Mouse (Mus musculus) hindbrain, embryonic 14.5 days (tissue): Measurements from ENCODE around the gene Cpxm1. TPM values are rescaled to one million over a fixed set of nuclear protein-coding genes. Genes with fewer than 3 reads are reported as not detected.
A peak's percentile ranks its signal among the peaks of the same experiment; 100 is the strongest.

Experiments
- ATAC-seq: fragments of 200-750 bp; cut with Nextera tagmentation; 2 replicates; pipeline ENCODE4 v1.8.0; 2017; ENCODE audit warnings: moderate number of reproducible peaks, mild to moderate bottlenecking, moderate TSS enrichment, moderate library complexity; ENCODE audit not compliant: low FRiP score
- DNase-seq: peaks from one replicate; pipeline ENCODE4 v3.0.0-alpha.2; 2015; ENCODE audit warnings: low spot score
- H3K27ac ChIP-seq: fragments of 300-500 bp; sonication (generic); 2 replicates; pipeline ENCODE4 v1.5.1; 2014; ENCODE audit warnings: mild to moderate bottlenecking, moderate library complexity
- H3K27me3 ChIP-seq: fragments of 300-500 bp; sonication (generic); 2 replicates; pipeline ENCODE4 v1.6.1; 2014; ENCODE audit warnings: mild to moderate bottlenecking, low read length, mixed read lengths; ENCODE audit not compliant: control insufficient read depth, insufficient read depth
- H3K36me3 ChIP-seq: fragments of 300-500 bp; sonication (generic); replicated peaks from 2 replicates; pipeline ENCODE4 v1.6.1; 2014; ENCODE audit not compliant: control insufficient read depth, insufficient read depth
- H3K4me1 ChIP-seq: fragments of 300-500 bp; sonication (generic); replicated peaks from 2 replicates; pipeline ENCODE4 v1.6.1; 2014; ENCODE audit warnings: antibody characterized with exemption, low read length, mixed read lengths; ENCODE audit not compliant: control insufficient read depth, insufficient read depth
- H3K4me2 ChIP-seq: fragments of 300-500 bp; sonication (generic); replicated peaks from 2 replicates; pipeline ENCODE4 v1.6.1; 2014; ENCODE audit warnings: mild to moderate bottlenecking, moderate library complexity
- H3K4me3 ChIP-seq: fragments of 300-500 bp; sonication (generic); replicated peaks from 2 replicates; pipeline ENCODE4 v1.5.1; 2014; ENCODE audit warnings: mild to moderate bottlenecking, low read length
- H3K9ac ChIP-seq: fragments of 300-500 bp; sonication (generic); 2 replicates; pipeline ENCODE4 v1.6.1; 2014
- H3K9me3 ChIP-seq: fragments of 300-500 bp; sonication (generic); 2 replicates; pipeline ENCODE4 v1.6.1; 2016; ENCODE audit warnings: low read length; ENCODE audit not compliant: control insufficient read depth
- WGBS: fragments of 180-500 bp; shearing (Covaris S2); extraction: QIAGEN DNeasy Blood & Tissue Kit; methylation state at CpG from one replicate; pipeline ENCODE4 v1.1.7; 2014; 5-methylcytosine and 5-hydroxymethylcytosine counted together
- polyA plus RNA-seq: library from polyadenylated mRNA; unstranded; fragments of >200 nt; fragmentation: Nextera tagmentation; extraction: Ambion mirVana; gene quantifications from 2 replicates; pipeline ENCODE4 v1.2.1, GENCODE M21; 2014

Cpxm1 gene
- polyA plus RNA-seq, 1 experiment from 2014 or later: 23.8 TPM

DNA sequence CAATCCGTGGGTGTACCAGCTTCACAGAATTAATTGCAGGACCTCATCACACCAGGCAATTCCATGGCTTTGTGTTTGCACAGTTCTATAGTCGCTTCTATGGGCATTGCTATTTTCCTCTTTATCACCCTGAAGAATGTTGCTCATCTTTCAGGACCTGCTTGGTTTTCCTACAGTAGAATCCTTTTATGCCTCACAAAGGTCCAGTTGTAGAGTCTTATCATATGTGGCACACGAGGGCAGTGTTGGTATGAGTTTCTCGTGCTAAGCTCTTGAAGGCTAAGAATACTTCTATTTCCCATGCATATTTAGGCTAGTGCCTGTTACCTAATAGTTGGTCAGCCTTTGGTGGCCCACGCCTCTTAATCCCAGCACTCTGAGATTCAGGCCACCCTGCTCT lies 27.7 kb upstream of the Cpxm1 start:
- ATAC-seq (no peak), DNase-seq (no peak)
- WGBS: 43% methylated on average over 5 of the region's 5 CpGs
- no peaks in the 10 kb centered on the region for H3K27me3 ChIP-seq
- H3K4me3 ChIP-seq: peak overlapping the region; percentile 72
- H3K4me1 ChIP-seq: peaks cover 21% of the 10 kb centered on the region
- peak overlapping the region; percentile 84 for H3K9ac ChIP-seq
- H3K27ac ChIP-seq: peak overlapping the region; percentile 90; the same call in 1 of the 2 replicates
- H3K36me3 ChIP-seq: 0 out of 2 replicates have a peak, but pooled peaks cover 10% of the 10 kb centered on the region
- peak overlapping the region; percentile 61 for H3K4me2 ChIP-seq
- no peaks in the 10 kb centered on the region for H3K9me3 ChIP-seq

DNA sequence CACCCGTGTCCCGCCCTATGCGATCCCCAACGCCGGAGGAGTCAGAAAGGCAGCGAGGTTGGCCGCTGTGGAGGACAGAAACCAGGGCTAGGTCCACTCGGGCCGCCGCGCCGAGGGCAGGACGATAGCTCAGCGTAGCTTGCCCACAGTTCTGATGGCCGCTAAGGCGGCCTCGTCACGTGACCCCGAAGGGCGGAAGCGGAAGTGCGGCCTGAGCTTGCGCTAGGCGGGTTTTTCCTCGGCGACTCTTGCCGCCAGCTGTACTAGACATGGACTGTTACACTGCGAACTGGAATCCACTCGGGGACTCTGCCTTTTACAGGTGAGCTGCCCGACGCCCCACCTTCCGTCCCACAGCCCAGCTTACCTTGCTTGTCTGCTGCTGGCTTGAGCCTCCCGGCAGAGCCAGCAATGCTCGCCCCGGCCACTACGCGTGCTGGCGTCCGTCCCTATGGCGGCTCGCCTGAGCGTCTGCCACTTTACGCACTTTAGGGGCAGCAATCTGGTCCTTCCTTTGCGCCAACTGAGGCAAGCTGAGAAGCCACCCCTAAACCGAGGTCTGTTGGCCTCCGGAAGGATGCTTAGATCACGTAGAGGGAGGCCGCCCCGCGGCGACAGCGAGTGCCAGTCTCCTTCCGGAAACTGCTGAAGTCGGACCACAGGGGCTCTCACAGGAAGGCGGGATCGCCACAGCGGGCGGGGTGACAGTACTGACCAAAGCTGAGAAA lies 26.9 kb upstream of the Cpxm1 start, which contains the start of the genes Vps16 and Pced1a:
Gene Vps16 (plus strand): TSS at position 214 of the 728 bp plus-strand sequence.
Gene Pced1a (minus strand): TSS at position 576 of the 728 bp plus-strand sequence.
- H3K4me2 ChIP-seq: peak within 1 kb of the TSS; percentile 61
- H3K4me3 ChIP-seq: peak within 1 kb of the TSS; percentile 72
- no peaks in the 10 kb centered on the region for H3K9me3 ChIP-seq
- peak within 1 kb of the TSS; percentile 90 for H3K27ac ChIP-seq
- peaks cover 21% of the 10 kb centered on the region for H3K4me1 ChIP-seq
- WGBS: under 1% methylated on average over 58 of the region's 58 CpGs
- no peaks in the 10 kb centered on the region for H3K27me3 ChIP-seq
- H3K36me3 ChIP-seq: peaks cover 10% of the 10 kb centered on the region; the same call in 1 of the 2 replicates
- ATAC-seq (peak; percentile 95), DNase-seq (peak; percentile 92)
- peak within 1 kb of the TSS; percentile 84 for H3K9ac ChIP-seq

DNA sequence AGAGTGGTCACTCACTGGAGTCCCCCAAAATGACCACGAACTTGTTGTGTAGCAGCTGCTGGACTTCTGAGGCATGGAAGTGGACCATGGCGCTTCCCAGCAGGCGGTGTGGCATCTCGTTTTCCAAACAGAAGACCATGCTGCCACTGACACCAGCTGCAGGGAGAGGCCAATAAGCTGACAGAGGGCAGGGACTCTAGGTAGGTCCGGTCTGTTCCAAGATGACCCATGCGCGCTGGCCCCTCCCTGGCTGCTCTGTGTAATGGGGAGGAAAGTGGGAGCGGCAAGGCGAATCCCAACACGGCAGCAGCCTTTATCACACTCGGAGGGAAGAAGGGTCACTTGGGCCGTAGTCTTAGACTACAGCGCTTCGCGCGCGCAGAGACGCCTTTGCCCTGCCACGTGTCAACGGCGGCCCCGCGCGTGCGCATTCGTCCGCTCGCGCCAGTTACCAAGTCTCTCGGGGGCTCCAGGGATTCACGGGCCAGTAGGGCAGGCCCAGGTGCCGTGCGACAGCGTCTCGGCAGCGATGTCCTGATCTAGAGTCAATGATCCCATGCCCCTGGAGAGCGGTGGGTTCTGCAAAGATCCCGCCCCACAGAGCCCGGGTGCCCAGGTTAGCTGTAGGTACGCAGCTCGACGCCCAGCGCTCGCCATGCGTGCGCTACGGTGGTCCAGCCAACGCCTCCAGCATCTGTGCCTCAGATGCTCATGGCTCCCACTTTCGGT lies 26.2 kb upstream of the Cpxm1 start:
- Histone ChIP-seq H3K9me3 (no peaks in the 10 kb centered on the region), H3K27me3 (no peaks in the 10 kb centered on the region), H3K4me2 (peak overlapping the region; percentile 61), H3K27ac (peak overlapping the region; percentile 90), H3K36me3 (peaks cover 16% of the 10 kb centered on the region; the same call in 1 of the 2 replicates), H3K9ac (peak overlapping the region; percentile 84), H3K4me1 (peaks cover 21% of the 10 kb centered on the region), H3K4me3 (peak overlapping the region; percentile 72)
- ATAC-seq (peak; percentile 78), DNase-seq (peak; percentile 83)
- 14% methylated on average over 49 of the region's 49 CpGs for WGBS

DNA sequence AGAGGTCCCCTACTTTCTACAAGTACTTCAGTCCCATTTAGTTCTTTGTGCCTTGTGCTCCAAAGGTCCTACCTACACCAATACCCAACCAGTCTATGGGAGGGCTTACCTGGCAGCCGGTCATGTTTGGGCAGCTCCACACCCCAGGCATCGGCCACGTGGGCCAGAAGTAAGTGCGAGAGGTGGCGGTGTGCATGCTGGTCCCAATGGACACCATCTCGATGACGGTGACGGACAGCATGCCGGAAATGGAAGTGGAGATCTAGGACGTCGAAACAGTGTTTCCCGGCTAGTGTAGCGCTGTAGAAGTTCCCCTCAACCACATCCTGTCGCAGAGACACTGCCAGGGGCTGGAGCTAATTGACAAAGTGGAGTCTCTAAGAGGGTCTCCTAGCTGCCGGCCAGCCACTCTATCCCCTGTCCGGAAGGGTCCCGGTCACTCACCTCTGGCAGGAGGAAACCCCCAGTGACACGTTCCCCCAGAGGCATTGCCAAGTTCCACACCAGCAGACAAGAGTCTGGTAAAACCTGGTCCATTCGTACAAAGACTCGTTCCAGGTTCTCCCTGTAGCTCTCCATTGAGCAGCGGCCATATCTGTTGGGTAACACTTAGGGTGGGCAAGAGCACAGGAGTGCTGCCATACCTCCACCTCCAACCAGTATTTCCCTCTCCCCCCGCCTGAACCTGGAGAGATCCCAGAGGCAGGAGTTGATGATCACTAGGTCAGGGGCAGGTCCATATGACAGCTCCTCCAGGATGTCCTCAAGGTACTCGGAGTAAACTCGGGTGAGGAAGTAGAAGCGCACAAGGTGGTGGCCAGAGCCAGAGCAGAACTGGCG lies 24.6 kb upstream of the Cpxm1 start:
- DNase-seq (no peak), ATAC-seq (no peak)
- Histone ChIP-seq H3K27me3 (no peaks in the 10 kb centered on the region), H3K9me3 (no peaks in the 10 kb centered on the region), H3K36me3 (peaks cover 18% of the 10 kb centered on the region; the same call in 1 of the 2 replicates), H3K27ac (no peak overlapping the region), H3K4me1 (peaks cover 21% of the 10 kb centered on the region), H3K9ac (no peak overlapping the region), H3K4me3 (no peak overlapping the region), H3K4me2 (no peak overlapping the region)
- WGBS: 99% methylated on average over 26 of the region's 26 CpGs

DNA sequence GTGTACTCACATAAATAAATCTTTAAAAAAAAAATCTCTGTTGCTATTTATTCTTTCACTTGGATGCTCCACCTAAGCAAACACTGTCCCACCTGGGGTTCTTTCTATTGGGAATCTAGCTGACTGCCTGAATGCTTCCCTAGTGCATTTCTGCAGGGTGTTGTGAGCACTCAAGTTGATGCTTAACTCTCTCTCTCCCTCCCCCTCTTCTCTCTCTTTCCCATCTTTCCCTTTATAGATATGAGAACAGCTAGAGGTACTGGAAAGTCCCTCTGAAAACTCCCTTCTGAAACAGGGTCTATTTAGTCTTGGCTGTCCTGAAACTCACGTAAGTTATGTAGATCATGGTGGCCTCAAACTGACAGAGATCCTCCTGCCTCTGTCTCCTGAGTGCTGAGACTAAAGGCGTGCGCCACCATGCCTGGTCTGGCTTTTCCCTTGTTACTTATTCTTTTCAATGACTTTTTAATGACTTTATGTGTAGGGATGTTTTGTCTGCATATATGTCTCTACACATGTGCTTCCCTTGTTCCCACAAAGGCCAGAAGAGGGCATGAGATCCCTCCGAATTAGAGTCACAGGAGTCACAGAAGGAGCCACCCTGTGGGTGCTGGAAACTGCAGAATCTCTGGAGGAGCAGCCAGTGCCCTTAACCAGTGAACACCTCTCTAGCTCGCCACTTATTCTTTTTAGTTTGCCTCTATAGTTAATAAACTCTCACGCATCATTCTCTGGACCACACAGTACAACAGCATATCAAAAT lies 16.9 kb upstream of the Cpxm1 start:
- no peak overlapping the region for H3K9ac ChIP-seq
- ATAC-seq: no peak
- no peaks in the 10 kb centered on the region for H3K27me3 ChIP-seq
- peaks cover 8% of the 10 kb centered on the region; the same call in 1 of the 2 replicates for H3K36me3 ChIP-seq
- no peak overlapping the region for H3K27ac ChIP-seq
- no peaks in the 10 kb centered on the region for H3K9me3 ChIP-seq
- no peak for DNase-seq
- no peak overlapping the region for H3K4me2 ChIP-seq
- no peaks in the 10 kb centered on the region for H3K4me1 ChIP-seq
- H3K4me3 ChIP-seq: no peak overlapping the region
- WGBS: 77% methylated on average over 6 of the region's 6 CpGs

DNA sequence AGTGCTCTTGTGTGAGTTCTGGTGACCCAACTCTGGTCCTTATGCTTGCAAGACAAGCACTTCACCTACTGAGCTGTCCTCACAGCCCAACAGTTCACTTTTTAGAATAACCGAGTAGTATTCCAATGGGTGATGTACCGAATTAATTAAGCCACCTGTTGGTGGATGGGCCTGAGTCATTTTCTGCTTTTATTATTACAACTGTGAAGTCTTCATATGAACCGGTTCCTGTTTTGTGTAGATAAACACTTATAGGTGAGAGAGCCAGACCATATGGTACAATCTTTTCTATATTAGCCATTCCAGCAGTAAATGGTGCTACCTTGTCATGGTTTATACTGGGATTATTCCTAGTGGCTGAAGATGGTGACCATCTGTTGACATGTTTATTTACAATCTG lies 15.4 kb upstream of the Cpxm1 start:
- ATAC-seq (no peak), DNase-seq (no peak)
- no peaks in the 10 kb centered on the region for H3K4me1 ChIP-seq
- no peaks in the 10 kb centered on the region for H3K36me3 ChIP-seq
- H3K4me3 ChIP-seq: no peak overlapping the region
- H3K9ac ChIP-seq: no peak overlapping the region
- no peaks in the 10 kb centered on the region for H3K27me3 ChIP-seq
- WGBS: 80% methylated on average over 3 of the region's 3 CpGs
- no peak overlapping the region for H3K4me2 ChIP-seq
- no peaks in the 10 kb centered on the region for H3K9me3 ChIP-seq
- H3K27ac ChIP-seq: no peak overlapping the region

DNA sequence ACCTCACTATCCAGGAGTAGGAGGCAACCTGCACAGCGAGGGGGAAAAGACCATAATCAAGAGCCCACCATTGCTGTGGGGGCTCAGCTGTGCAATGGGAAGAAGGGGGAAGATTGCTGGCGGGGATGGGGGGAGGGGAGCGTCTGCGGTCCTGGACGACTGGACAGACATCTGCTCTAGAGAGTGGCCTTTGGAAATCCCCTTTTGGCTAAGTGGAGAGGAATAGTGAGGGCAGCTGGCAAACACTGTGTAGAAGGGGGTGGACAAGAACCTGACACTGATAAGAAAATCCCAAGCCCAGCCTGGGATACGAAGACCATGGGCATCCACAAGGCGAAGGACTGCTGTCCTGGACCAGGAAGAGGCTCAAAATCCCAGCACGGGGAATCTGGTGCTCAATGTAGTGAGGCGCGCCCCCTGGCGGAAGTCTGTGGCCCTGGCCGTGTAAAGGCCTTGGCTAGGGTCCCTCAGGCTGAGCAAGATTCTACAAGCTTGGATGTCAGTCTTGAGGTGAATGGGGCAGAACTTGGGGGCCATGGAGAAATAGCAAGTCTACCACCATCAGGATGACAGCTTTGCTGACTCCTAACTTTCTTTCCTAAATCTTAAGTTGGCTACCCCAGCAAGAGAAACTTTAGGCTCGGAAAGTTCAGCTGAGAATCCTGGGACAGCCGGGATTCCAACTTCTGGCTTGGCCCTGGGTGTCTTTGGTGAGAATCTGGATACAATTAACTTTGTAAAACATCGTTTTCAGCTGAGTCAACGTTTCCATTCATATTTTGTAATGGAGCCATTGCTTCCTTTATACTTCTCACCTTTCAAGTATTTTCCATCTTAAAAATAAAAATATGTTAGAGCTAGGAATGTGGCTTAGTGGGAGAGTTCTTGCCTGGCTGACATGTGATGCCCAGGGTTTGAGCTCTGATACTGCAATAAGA lies 14.5 kb upstream of the Cpxm1 start:
- peak; percentile 86 for ATAC-seq
- H3K9me3 ChIP-seq: no peaks in the 10 kb centered on the region
- H3K36me3 ChIP-seq: no peaks in the 10 kb centered on the region
- no peak overlapping the region for H3K4me3 ChIP-seq
- no peak overlapping the region for H3K27ac ChIP-seq
- H3K9ac ChIP-seq: no peak overlapping the region
- H3K4me2 ChIP-seq: no peak overlapping the region; the same call in 1 of the 2 replicates
- H3K27me3 ChIP-seq: no peaks in the 10 kb centered on the region
- WGBS: 33% methylated on average over 16 of the region's 16 CpGs
- peak; percentile 84 for DNase-seq
- H3K4me1 ChIP-seq: no peaks in the 10 kb centered on the region

DNA sequence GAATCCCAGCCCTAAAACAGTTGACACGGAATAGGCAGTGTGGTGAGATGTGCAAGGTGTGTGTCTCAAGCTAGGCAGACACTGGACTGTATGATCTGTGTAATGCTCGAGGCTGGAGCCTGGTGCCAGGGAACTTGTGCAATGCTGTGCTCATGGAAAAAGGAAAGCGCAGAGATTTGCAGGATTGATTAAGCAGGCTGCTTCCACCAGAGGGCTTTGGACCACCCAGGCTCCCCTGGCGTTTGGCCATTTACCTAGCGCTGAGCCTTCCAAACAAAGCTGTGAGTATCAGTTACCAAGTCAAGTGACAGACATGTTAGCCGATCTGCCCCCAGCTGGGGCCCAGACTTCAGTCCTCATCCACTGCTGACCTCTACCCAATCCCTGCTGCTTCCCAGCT lies 10.8 kb upstream of the Cpxm1 start:
- Histone ChIP-seq H3K4me1 (no peaks in the 10 kb centered on the region), H3K9ac (no peak overlapping the region), H3K4me3 (no peak overlapping the region), H3K4me2 (no peak overlapping the region), H3K27me3 (no peaks in the 10 kb centered on the region), H3K27ac (no peak overlapping the region), H3K9me3 (no peaks in the 10 kb centered on the region), H3K36me3 (no peaks in the 10 kb centered on the region)
- WGBS: 22% methylated on average over 6 of the region's 6 CpGs
- no peak for ATAC-seq
- DNase-seq: peak; percentile 39
